Mouse (Mus musculus) adrenal gland, adult 10 weeks (tissue): ENCODE measurements around the gene Olfr312. TPM values are rescaled to one million over a fixed set of nuclear protein-coding genes. Genes with fewer than 3 reads are reported as not detected.

Experiments used
- polyA plus RNA-seq: library from polyadenylated mRNA; stranded (reverse); fragments of 350-450 nt; fragmentation: Illumina TruSeq; extraction: RNeasy Lipid Tissue Mini Kit (QIAGEN cat#74804); gene quantifications from one replicate; pipeline ENCODE4 v1.2.3, GENCODE M21; 2014; ENCODE audit warnings: low read depth, low replicate concordance

Gene Olfr312
- polyA plus RNA-seq = not detected

GRCm38 (mm10) chr11:58828937-58829336, at the start of gene Olfr312:
Gene Olfr312 (plus strand): TSS chr11:58829237.

GRCm38 (mm10) chr11:58782480-58783089, 46.5 kb upstream of the Olfr312 start, which contains the start of gene Olfr314:
Gene Olfr314 (plus strand): TSS chr11:58782952.

GRCm38 (mm10) chr11:58801558-58802228, 27.3 kb upstream of the Olfr312 start, which contains the start of gene Fam183b:
Gene Fam183b (minus strand): TSS chr11:58801960.

GRCm38 (mm10) chr11:58814700-58815099, 14.3 kb upstream of the Olfr312 start, which contains the start of gene Olfr313:
Gene Olfr313 (plus strand): TSS chr11:58815000.

GRCm38 (mm10) chr11:58838951-58839350, 9.9 kb downstream of the Olfr312 start, which contains the start of gene Olfr311:
Gene Olfr311 (plus strand): TSS chr11:58839251.

GRCm38 (mm10) chr11:58846919-58847461, 18.0 kb downstream of the Olfr312 start, which contains the start of gene Gm12258:
Gene Gm12258 (plus strand): TSS chr11:58847158.

GRCm38 (mm10) chr11:58867039-58867953, 38.3 kb downstream of the Olfr312 start, which contains the start of gene 2810021J22Rik:
Gene 2810021J22Rik (plus strand): TSS chr11:58867216.

Other genes starting within 250 kb of the Olfr312 start
- not detected for gene Olfr324, start 234.1 kb upstream of the Olfr312 start, polyA plus RNA-seq
- gene 2210407C18Rik, start 213.2 kb upstream of the Olfr312 start, polyA plus RNA-seq = not detected
- gene Olfr323, start 198.7 kb upstream of the Olfr312 start, polyA plus RNA-seq = not detected
- gene Trim58, start 188.8 kb upstream of the Olfr312 start, polyA plus RNA-seq = not detected
- not detected for gene Olfr322, start 170.5 kb upstream of the Olfr312 start, polyA plus RNA-seq
- gene Olfr320, start 148.1 kb upstream of the Olfr312 start, polyA plus RNA-seq = not detected
- gene Olfr319, start 130.1 kb upstream of the Olfr312 start, polyA plus RNA-seq = not detected
- gene Olfr318, start 105.2 kb upstream of the Olfr312 start, polyA plus RNA-seq = not detected
- not detected for gene Olfr317, start 90.0 kb upstream of the Olfr312 start, polyA plus RNA-seq
- not detected for gene Olfr316, start 76.5 kb upstream of the Olfr312 start, polyA plus RNA-seq
- gene Olfr315, start 56.0 kb upstream of the Olfr312 start, polyA plus RNA-seq = not detected
- not detected for gene Olfr314, start 46.3 kb upstream of the Olfr312 start, polyA plus RNA-seq
- 4.1 TPM for gene Fam183b, start 27.3 kb upstream of the Olfr312 start, polyA plus RNA-seq
- gene Olfr313, start 14.2 kb upstream of the Olfr312 start, polyA plus RNA-seq = not detected
- gene Olfr311, start 10.0 kb downstream of the Olfr312 start, polyA plus RNA-seq = not detected
- gene Gm12258, start 17.9 kb downstream of the Olfr312 start, polyA plus RNA-seq = 5.5 TPM
- 6.7 TPM for gene 2810021J22Rik, start 38.0 kb downstream of the Olfr312 start, polyA plus RNA-seq
- gene Zfp39, start 75.0 kb downstream of the Olfr312 start, polyA plus RNA-seq = 5.9 TPM
- not detected for gene Btnl10, start 88.7 kb downstream of the Olfr312 start, polyA plus RNA-seq
- 13.2 TPM for gene Rnf187, start 109.7 kb downstream of the Olfr312 start, polyA plus RNA-seq
- gene Hist3h2ba, start 119.7 kb downstream of the Olfr312 start, polyA plus RNA-seq = not detected
- gene Hist3h2a, start 125.4 kb downstream of the Olfr312 start, polyA plus RNA-seq = 13.1 TPM
- not detected for gene Trim17, start 125.4 kb downstream of the Olfr312 start, polyA plus RNA-seq
- gene Trim11, start 148.9 kb downstream of the Olfr312 start, polyA plus RNA-seq = 1.3 TPM